Mouse (Mus musculus) kidney, adult 2 months (tissue): ENCODE results near the gene Kmt2b. TPM values are rescaled to one million over a fixed set of nuclear protein-coding genes. Genes with fewer than 3 reads are reported as not detected.
A peak's percentile ranks its signal among the peaks of the same experiment; 100 is the strongest.

Experiments
- DNase-seq: peaks from one replicate; pipeline ENCODE4 v3.0.0; 2021
- H3K27ac ChIP-seq: fragments of 200-500 bp; 2 replicates; pipeline ENCODE4 v1.5.1; 2012; ENCODE audit warnings: low read depth, low read length, control low read depth, inconsistent platforms; ENCODE audit not compliant: insufficient read depth
- H3K27me3 ChIP-seq: fragments of 200-500 bp; replicated peaks from 2 replicates; pipeline ENCODE4 v1.6.1; 2012; ENCODE audit warnings: mild to moderate bottlenecking, moderate library complexity, low read length, inconsistent platforms; ENCODE audit not compliant: control insufficient read depth, insufficient read depth
- H3K36me3 ChIP-seq: fragments of 200-500 bp; 2 replicates; pipeline ENCODE4 v1.6.1; 2012; ENCODE audit warnings: mild to moderate bottlenecking, moderate library complexity, low read length, inconsistent platforms; ENCODE audit not compliant: control insufficient read depth, insufficient read depth
- H3K4me1 ChIP-seq: fragments of 200-500 bp; 2 replicates; pipeline ENCODE4 v1.6.1; 2011; ENCODE audit warnings: low read length; ENCODE audit not compliant: control insufficient read depth, insufficient read depth
- H3K4me3 ChIP-seq: fragments of 200-500 bp; 2 replicates; pipeline ENCODE4 v1.5.1; 2011; ENCODE audit warnings: mild to moderate bottlenecking, low read depth, low read length, control low read depth; ENCODE audit not compliant: insufficient read depth
- CTCF ChIP-seq: fragments of 200-500 bp; conservative IDR thresholded peaks from 2 replicates; pipeline ENCODE4 v1.5.1; 2011; ENCODE audit warnings: low read depth, mild to moderate bottlenecking, control low read depth, low read length, moderate library complexity, mixed read lengths; ENCODE audit not compliant: insufficient read depth, insufficient read length
- POLR2A ChIP-seq: fragments of 200-500 bp; IDR thresholded peaks from one replicate; pipeline ENCODE4 v1.6.1; 2011; ENCODE audit warnings: low read depth, low read length, control low read depth
- WGBS: fragments of 180-500 bp; shearing (Covaris S2); methylation state at CpG from one replicate; pipeline ENCODE4 v1.1.7; 2018; 5-methylcytosine and 5-hydroxymethylcytosine counted together
- polyA plus RNA-seq: library from polyadenylated mRNA; depleted of rRNA; stranded (reverse); fragments of >200 nt; gene quantifications from 2 replicates; pipeline ENCODE4 v1.2.3, GENCODE M21; 2012

Gene Kmt2b
- polyA plus RNA-seq, 1 experiment: 26.7 TPM

GRCm38 (mm10) chr7:30625530-30626384 lies 37.2 kb upstream of the Kmt2b start, which contains the start of gene Cox6b1:
TSS of gene Cox6b1 (minus strand) at chr7:30626151.
- WGBS: 1% methylated on average over 44 of the region's 44 CpGs
- peaks cover 3% of the 10 kb centered on the region; the same call in 1 of the 2 replicates for H3K36me3 ChIP-seq
- TF ChIP-seq CTCF: no peak
- peak; percentile 37 for TF ChIP-seq POLR2A
- H3K27me3 ChIP-seq: no peaks in the 10 kb centered on the region
- H3K4me3 ChIP-seq: peak within 1 kb of the TSS; percentile 93
- DNase-seq: peak; percentile 94
- H3K27ac ChIP-seq: peak within 1 kb of the TSS; percentile 99
- peaks cover 6% of the 10 kb centered on the region; the same call in 1 of the 2 replicates for H3K4me1 ChIP-seq

- Histone ChIP-seq H3K36me3 (peaks cover 8% of the 10 kb centered on the region; the same call in 1 of the 2 replicates), H3K27ac (no peak overlapping the region), H3K4me1 (0 out of 2 replicates have a peak, but pooled peaks cover 3% of the 10 kb centered on the region), H3K27me3 (no peaks in the 10 kb centered on the region), H3K4me3 (no peak overlapping the region)
- TF ChIP-seq POLR2A (no peak), CTCF (peak; percentile 60)
- DNase-seq: no peak
- WGBS: 90% methylated on average over 3 of the region's 3 CpGs
These were observed 30.7 kb upstream of the Kmt2b start for GRCm38 (mm10) chr7:30619202-30619601.

- peaks cover 6% of the 10 kb centered on the region; the same call in 1 of the 2 replicates for H3K36me3 ChIP-seq
- 94% methylated on average over 9 of the region's 9 CpGs for WGBS
- H3K4me3 ChIP-seq: no peak overlapping the region
- H3K4me1 ChIP-seq: 0 out of 2 replicates have a peak, but pooled peaks cover 3% of the 10 kb centered on the region
- DNase-seq: no peak
- H3K27ac ChIP-seq: no peak overlapping the region
- TF ChIP-seq CTCF: no peak
- no peak for TF ChIP-seq POLR2A
- H3K27me3 ChIP-seq: no peaks in the 10 kb centered on the region
These were observed 30.1 kb upstream of the Kmt2b start for GRCm38 (mm10) chr7:30618658-30619057.

GRCm38 (mm10) chr7:30615049-30615760 lies 26.7 kb upstream of the Kmt2b start:
- Histone ChIP-seq H3K4me1 (no peaks in the 10 kb centered on the region; the same call in 1 of the 2 replicates), H3K27me3 (no peaks in the 10 kb centered on the region), H3K27ac (no peak overlapping the region), H3K4me3 (no peak overlapping the region), H3K36me3 (peaks cover 4% of the 10 kb centered on the region; the same call in 1 of the 2 replicates)
- DNase-seq: no peak
- no peak for TF ChIP-seq CTCF
- no peak for TF ChIP-seq POLR2A
- WGBS: 54% methylated on average over 5 of the region's 5 CpGs

GRCm38 (mm10) chr7:30614454-30614853 lies 25.9 kb upstream of the Kmt2b start:
- DNase-seq: no peak
- TF ChIP-seq CTCF (0 out of 2 replicates have a peak, but pooled peaks have one; percentile 13), POLR2A (no peak)
- no peak overlapping the region for H3K27ac ChIP-seq
- H3K4me1 ChIP-seq: no peaks in the 10 kb centered on the region; the same call in 1 of the 2 replicates
- H3K4me3 ChIP-seq: no peak overlapping the region
- H3K36me3 ChIP-seq: peaks cover 4% of the 10 kb centered on the region; the same call in 1 of the 2 replicates
- no peaks in the 10 kb centered on the region for H3K27me3 ChIP-seq
- WGBS: 63% methylated on average over 2 of the region's 2 CpGs

- no peaks in the 10 kb centered on the region; the same call in 1 of the 2 replicates for H3K36me3 ChIP-seq
- TF ChIP-seq CTCF (peak; percentile 62), POLR2A (no peak)
- H3K4me3 ChIP-seq: no peak overlapping the region
- H3K4me1 ChIP-seq: no peaks in the 10 kb centered on the region; the same call in 1 of the 2 replicates
- no peaks in the 10 kb centered on the region for H3K27me3 ChIP-seq
- peak; percentile 73 for DNase-seq
- 20% methylated on average over 14 of the region's 14 CpGs for WGBS
- H3K27ac ChIP-seq: no peak overlapping the region
These were observed 25.1 kb upstream of the Kmt2b start for GRCm38 (mm10) chr7:30613529-30614112.
